Mouse (Mus musculus): ENCODE data around the gene Dennd1b. TPM values are rescaled to one million over a fixed set of nuclear protein-coding genes. Genes with fewer than 3 reads are reported as not detected.

Dennd1b gene
- total and polyA plus RNA-seq, 3 experiments: 8.0 to 8.9 (median 8.0) TPM

- DNase-seq (ENCODE audit: extremely low read depth): no peak
- Histone ChIP-seq H3K9ac (ENCODE audit: insufficient read depth, low read depth) (no peak overlapping the region), H3K27ac (ENCODE audit: insufficient read depth, low read depth) (no peak overlapping the region), H3K9me3 (replicated peaks; ENCODE audit: low read length) (no peaks in the 10 kb centered on the region), H3K79me2 (replicated peaks; ENCODE audit: control insufficient read depth, extremely low read depth, insufficient read depth, poor library complexity, severe bottlenecking) (no peaks in the 10 kb centered on the region), H3K4me2 (ENCODE audit: insufficient read depth, low read depth, poor library complexity, severe bottlenecking) (no peak overlapping the region), H3K4me3 (replicated peaks in 1 of 3; ENCODE audit: low read depth in 2 of 3, low read length in 2 of 3, poor library complexity in 1 of 3) (no peak overlapping the region), H3K4me1 (ENCODE audit: control insufficient read depth in 1 of 2, insufficient read depth in 2 of 2) (peaks cover 6 to 25% of the 10 kb centered on the region in 2 experiments), H3K36me3 (replicated peaks in 1 of 2; ENCODE audit: control insufficient read depth in 1 of 2, insufficient read depth in 1 of 2, low read length in 1 of 2) (no peaks in the 10 kb centered on the region), H3K27me3 (replicated peaks) (no peaks in the 10 kb centered on the region)
- dilution Hi-C loops (cut with MboI; ENCODE audit: extremely low pct_ligation_motif_present, extremely low pct_unique_long_range_greater_than_20kb, low sequenced_read_pairs): no loop called here
- TF ChIP-seq NRF1 (IDR thresholded peaks at IDR 0.05; ENCODE audit: low read depth, low read length) (no peak), TCF12 (IDR thresholded peaks at IDR 0.05; ENCODE audit: low read depth, low read length) (no peak), PAX5 (IDR thresholded peaks at IDR 0.05; ENCODE audit: low read length) (no peak), BHLHE40 (IDR thresholded peaks at IDR 0.05; ENCODE audit: low read depth, low read length) (no peak), GABPA (IDR thresholded peaks at IDR 0.05; ENCODE audit: insufficient replicate concordance, low read depth, low read length) (no peak), POLR2AphosphoS2 (IDR thresholded peaks at IDR 0.05; ENCODE audit: low read depth, low read length) (no peak), NELFE (IDR thresholded peaks at IDR 0.05; ENCODE audit: low read depth, low read length) (no peak)
- in situ Hi-C loops (cut with MboI; ENCODE audit: low pct_ligation_motif_present, low pct_unique_long_range_greater_than_20kb, low sequenced_read_pairs): no loop called here
These were observed 229.4 kb downstream of the Dennd1b start for GRCm38 (mm10) chr1:139192635-139193034.

GRCm38 (mm10) chr1:139194011-139194410, 230.8 kb downstream of the Dennd1b start:
- in situ Hi-C loops (cut with MboI; ENCODE audit: low pct_ligation_motif_present, low pct_unique_long_range_greater_than_20kb, low sequenced_read_pairs): no loop called here
- H3K27ac ChIP-seq (ENCODE audit: insufficient read depth, low read depth): no peak overlapping the region
- DNase-seq (ENCODE audit: extremely low read depth): no peak
- H3K27me3 ChIP-seq (replicated peaks): no peaks in the 10 kb centered on the region
- dilution Hi-C loops (cut with MboI; ENCODE audit: extremely low pct_ligation_motif_present, extremely low pct_unique_long_range_greater_than_20kb, low sequenced_read_pairs): no loop called here
- H3K4me2 ChIP-seq (ENCODE audit: insufficient read depth, low read depth, poor library complexity, severe bottlenecking): no peak overlapping the region
- H3K79me2 ChIP-seq (replicated peaks; ENCODE audit: control insufficient read depth, extremely low read depth, insufficient read depth, poor library complexity, severe bottlenecking): no peaks in the 10 kb centered on the region
- no peak overlapping the region for H3K9ac ChIP-seq (ENCODE audit: insufficient read depth, low read depth)
- no peak overlapping the region for H3K4me3 ChIP-seq (replicated peaks in 1 of 3; ENCODE audit: low read depth in 2 of 3, low read length in 2 of 3, poor library complexity in 1 of 3)
- TF ChIP-seq ELF1 (IDR thresholded peaks at IDR 0.05; ENCODE audit: low read depth, low read length) (0 out of 2 replicates have a peak, but pooled peaks have one; percentile 15), IRF4 (IDR thresholded peaks at IDR 0.05; ENCODE audit: low read depth, low read length) (no peak)
- H3K9me3 ChIP-seq (replicated peaks; ENCODE audit: low read length): no peaks in the 10 kb centered on the region
- no peaks in the 10 kb centered on the region for H3K36me3 ChIP-seq (replicated peaks in 1 of 2; ENCODE audit: control insufficient read depth in 1 of 2, insufficient read depth in 1 of 2, low read length in 1 of 2)
- peaks cover 6 to 25% of the 10 kb centered on the region in 2 experiments for H3K4me1 ChIP-seq (ENCODE audit: control insufficient read depth in 1 of 2, insufficient read depth in 2 of 2)

- no peak for DNase-seq (ENCODE audit: extremely low read depth)
- H3K36me3 ChIP-seq (replicated peaks in 1 of 2; ENCODE audit: control insufficient read depth in 1 of 2, insufficient read depth in 1 of 2, low read length in 1 of 2): no peaks in the 10 kb centered on the region
- H3K9me3 ChIP-seq (replicated peaks; ENCODE audit: low read length): no peaks in the 10 kb centered on the region
- H3K4me3 ChIP-seq (replicated peaks in 1 of 3; ENCODE audit: low read depth in 2 of 3, low read length in 2 of 3, poor library complexity in 1 of 3): no peak overlapping the region
- no peaks in the 10 kb centered on the region for H3K79me2 ChIP-seq (replicated peaks; ENCODE audit: control insufficient read depth, extremely low read depth, insufficient read depth, poor library complexity, severe bottlenecking)
- H3K27ac ChIP-seq (ENCODE audit: insufficient read depth, low read depth): no peak overlapping the region
- in situ Hi-C loops (cut with MboI; ENCODE audit: low pct_ligation_motif_present, low pct_unique_long_range_greater_than_20kb, low sequenced_read_pairs) (no loop called here), dilution Hi-C loops (cut with MboI; ENCODE audit: extremely low pct_ligation_motif_present, extremely low pct_unique_long_range_greater_than_20kb, low sequenced_read_pairs) (no loop called here)
- H3K4me2 ChIP-seq (ENCODE audit: insufficient read depth, low read depth, poor library complexity, severe bottlenecking): 0 out of 2 replicates have a peak overlapping the region, but pooled peaks have one; percentile 3
- peaks cover 6 to 25% of the 10 kb centered on the region in 2 experiments for H3K4me1 ChIP-seq (ENCODE audit: control insufficient read depth in 1 of 2, insufficient read depth in 2 of 2)
- H3K27me3 ChIP-seq (replicated peaks): no peaks in the 10 kb centered on the region
- H3K9ac ChIP-seq (ENCODE audit: insufficient read depth, low read depth): no peak overlapping the region
- TF ChIP-seq MAZ (IDR thresholded peaks at IDR 0.05; ENCODE audit: low read depth, low read length): no peak
- no peak for TF ChIP-seq ETS1 (conservative IDR thresholded peaks at IDR 0.05; ENCODE audit: low read depth, low read length)
- no peak for TF ChIP-seq EP300 (IDR thresholded peaks at IDR 0.05; ENCODE audit: low read length)
- no peak for TF ChIP-seq JUND (conservative IDR thresholded peaks at IDR 0.05; ENCODE audit: low read depth, low read length)
- no peak for TF ChIP-seq MAFK (IDR thresholded peaks at IDR 0.05; ENCODE audit: insufficient replicate concordance, low read length)
- no peak for TF ChIP-seq SMC3 (IDR thresholded peaks at IDR 0.05; ENCODE audit: low read depth, low read length)
- TF ChIP-seq POLR2AphosphoS2 (IDR thresholded peaks at IDR 0.05; ENCODE audit: low read depth, low read length): no peak
These were observed 231.3 kb downstream of the Dennd1b start for GRCm38 (mm10) chr1:139194428-139195028.
